Mouse (Mus musculus) liver, postnatal 0 days (tissue): Measurements from ENCODE around the gene Syngap1. TPM values are rescaled to one million over a fixed set of nuclear protein-coding genes. Genes with fewer than 3 reads are reported as not detected.

ENCODE experiments used
- ATAC-seq: fragments of 200-750 bp; cut with Nextera tagmentation; 2 replicates; pipeline ENCODE4 v1.8.0; 2017; ENCODE audit warnings: mild to moderate bottlenecking, moderate library complexity
- DNase-seq: peaks from one replicate; pipeline ENCODE4 v3.0.0-alpha.2; 2016
- H3K27ac ChIP-seq: fragments of 300-500 bp; sonication (generic); 2 replicates; pipeline ENCODE4 v1.5.1; 2014; ENCODE audit warnings: antibody characterized with exemption, moderate library complexity, mild to moderate bottlenecking, low read depth
- H3K27me3 ChIP-seq: fragments of 300-500 bp; sonication (generic); 2 replicates; pipeline ENCODE4 v1.6.1; 2014; ENCODE audit warnings: low read length, control low read depth, mixed read lengths; ENCODE audit not compliant: insufficient read depth
- H3K36me3 ChIP-seq: fragments of 300-500 bp; sonication (generic); replicated peaks from 2 replicates; pipeline ENCODE4 v1.6.1; 2014; ENCODE audit warnings: mild to moderate bottlenecking, control low read depth, low read length, moderate library complexity, mixed read lengths; ENCODE audit not compliant: insufficient read depth
- H3K4me1 ChIP-seq: fragments of 300-500 bp; sonication (generic); 2 replicates; pipeline ENCODE4 v1.6.1; 2014; ENCODE audit warnings: antibody characterized with exemption, mild to moderate bottlenecking, control low read depth; ENCODE audit not compliant: insufficient read depth
- H3K4me2 ChIP-seq: fragments of 300-500 bp; sonication (generic); 2 replicates; pipeline ENCODE4 v1.6.1; 2014; ENCODE audit warnings: low read depth, mild to moderate bottlenecking, low read length, moderate library complexity, mixed read lengths
- H3K4me3 ChIP-seq: fragments of 300-500 bp; sonication (generic); 2 replicates; pipeline ENCODE4 v1.5.1; 2014; ENCODE audit warnings: low read depth, low read length
- H3K9ac ChIP-seq: fragments of 300-500 bp; sonication (generic); replicated peaks from 2 replicates; pipeline ENCODE4 v1.6.1; 2014; ENCODE audit warnings: mild to moderate bottlenecking, moderate library complexity
- H3K9me3 ChIP-seq: fragments of 300-500 bp; sonication (generic); 2 replicates; pipeline ENCODE4 v1.6.1; 2016; ENCODE audit warnings: mild to moderate bottlenecking, control low read depth, low read length, mixed read lengths
- CTCF ChIP-seq: sonication (generic); IDR thresholded peaks from 2 replicates; pipeline ENCODE4 v1.5.1; 2016; ENCODE audit warnings: antibody characterized with exemption, low read depth
- EP300 ChIP-seq: IDR thresholded peaks from 2 replicates; pipeline ENCODE4 v1.6.1; 2016; ENCODE audit warnings: antibody characterized with exemption, low read depth, mild to moderate bottlenecking
- WGBS: fragments of 180-500 bp; shearing (Covaris S2); extraction: QIAGEN DNeasy Blood & Tissue Kit; methylation state at CpG from one replicate; pipeline ENCODE4 v1.1.7; 2014; ENCODE audit not compliant: insufficient replicate concordance; 5-methylcytosine and 5-hydroxymethylcytosine counted together
- polyA plus RNA-seq: library from polyadenylated mRNA; unstranded; fragments of >200 nt; fragmentation: Nextera tagmentation; extraction: Ambion mirVana; gene quantifications from 2 replicates; pipeline ENCODE4 v1.2.1, GENCODE M21; 2015

Gene Syngap1
- polyA plus RNA-seq, 1 experiment from 2014 or later = 0.33 TPM

GRCm38 (mm10) chr17:26961572-26962240, 20.7 kb downstream of the Syngap1 start:
- no peak overlapping the region for H3K9ac ChIP-seq
- H3K4me2 ChIP-seq = no peak overlapping the region
- WGBS = 83% methylated on average over 21 of the region's 21 CpGs
- no peaks in the 10 kb centered on the region for H3K9me3 ChIP-seq
- no peak for DNase-seq
- peaks cover 8% of the 10 kb centered on the region; the same call in 1 of the 2 replicates for H3K4me1 ChIP-seq
- H3K27ac ChIP-seq = no peak overlapping the region
- H3K36me3 ChIP-seq = 0 out of 2 replicates have a peak, but pooled peaks cover 3% of the 10 kb centered on the region
- TF ChIP-seq EP300 (no peak), CTCF (no peak)
- H3K4me3 ChIP-seq = no peak overlapping the region
- no peaks in the 10 kb centered on the region for H3K27me3 ChIP-seq
- ATAC-seq = no peak

- Histone ChIP-seq H3K9ac (no peak overlapping the region), H3K4me1 (peaks cover 6% of the 10 kb centered on the region), H3K27ac (no peak overlapping the region), H3K9me3 (no peaks in the 10 kb centered on the region), H3K4me3 (no peak overlapping the region), H3K36me3 (no peaks in the 10 kb centered on the region), H3K4me2 (no peak overlapping the region), H3K27me3 (no peaks in the 10 kb centered on the region)
- WGBS = 88% methylated on average over 11 of the region's 11 CpGs
- no peak for TF ChIP-seq CTCF
- TF ChIP-seq EP300 = no peak
- no peak for DNase-seq
- ATAC-seq = no peak
Measured at GRCm38 (mm10) chr17:26966993-26967392, 25.9 kb downstream of the Syngap1 start.

- Histone ChIP-seq H3K4me2 (no peak overlapping the region), H3K4me1 (peaks cover 8% of the 10 kb centered on the region), H3K9ac (no peak overlapping the region), H3K9me3 (no peaks in the 10 kb centered on the region), H3K27me3 (no peaks in the 10 kb centered on the region), H3K36me3 (no peaks in the 10 kb centered on the region), H3K27ac (no peak overlapping the region), H3K4me3 (no peak overlapping the region)
- no peak for DNase-seq
- 78% methylated on average over 6 of the region's 6 CpGs for WGBS
- ATAC-seq = no peak
- no peak for TF ChIP-seq EP300
- no peak for TF ChIP-seq CTCF
Measured at GRCm38 (mm10) chr17:26967477-26967876, 26.4 kb downstream of the Syngap1 start.

GRCm38 (mm10) chr17:26968200-26968611, 27.2 kb downstream of the Syngap1 start:
- Histone ChIP-seq H3K4me2 (no peak overlapping the region), H3K27me3 (no peaks in the 10 kb centered on the region), H3K9ac (no peak overlapping the region), H3K27ac (no peak overlapping the region), H3K4me3 (no peak overlapping the region), H3K36me3 (no peaks in the 10 kb centered on the region), H3K9me3 (no peaks in the 10 kb centered on the region), H3K4me1 (peaks cover 8% of the 10 kb centered on the region)
- no peak for ATAC-seq
- WGBS = 86% methylated on average over 6 of the region's 6 CpGs
- DNase-seq = no peak
- no peak for TF ChIP-seq EP300
- TF ChIP-seq CTCF = no peak

- DNase-seq = no peak
- TF ChIP-seq EP300 (no peak), CTCF (no peak)
- Histone ChIP-seq H3K4me2 (no peak overlapping the region), H3K36me3 (no peaks in the 10 kb centered on the region), H3K27me3 (no peaks in the 10 kb centered on the region), H3K4me3 (no peak overlapping the region), H3K9ac (no peak overlapping the region), H3K9me3 (no peaks in the 10 kb centered on the region), H3K27ac (no peak overlapping the region), H3K4me1 (peaks cover 15% of the 10 kb centered on the region)
- WGBS = 87% methylated on average over 6 of the region's 6 CpGs
- no peak for ATAC-seq
Measured at GRCm38 (mm10) chr17:26969257-26969656, 28.2 kb downstream of the Syngap1 start.

GRCm38 (mm10) chr17:26970221-26970620, 29.2 kb downstream of the Syngap1 start:
- Histone ChIP-seq H3K9ac (no peak overlapping the region), H3K27ac (no peak overlapping the region), H3K4me2 (no peak overlapping the region), H3K4me3 (no peak overlapping the region), H3K4me1 (peaks cover 18% of the 10 kb centered on the region), H3K27me3 (no peaks in the 10 kb centered on the region), H3K36me3 (no peaks in the 10 kb centered on the region), H3K9me3 (no peaks in the 10 kb centered on the region)
- ATAC-seq = no peak
- 58% methylated on average over 12 of the region's 12 CpGs for WGBS
- TF ChIP-seq CTCF (no peak), EP300 (no peak)
- no peak for DNase-seq
